Mouse (Mus musculus): ENCODE results near the gene Galnt6. TPM values are rescaled to one million over a fixed set of nuclear protein-coding genes. Genes with fewer than 3 reads are reported as not detected.
A peak's percentile ranks its signal among the peaks of the same experiment; 100 is the strongest.
"Not testable (repeated sequence)": the region's sequence is repeated elsewhere in the genome, so short reads cannot be mapped to it uniquely, and the experiment has no call there.

Gene Galnt6
- 0.87 and 1.1 TPM in 2 replicates for polyA plus RNA-seq (2015; fragmentation: Nextera tagmentation; extraction: Ambion mirVana)

- peak within 1 kb of the TSS; percentile 45 for H3K4me3 ChIP-seq (ENCODE audit: low read length)
- 0 out of 2 replicates have a peak, but pooled peaks have one; percentile 33 for ATAC-seq (ENCODE audit: low FRiP score, low TSS enrichment)
- H3K4me2 ChIP-seq (replicated peaks; ENCODE audit: low read depth, low read length) = peak within 1 kb of the TSS; percentile 61
- peak within 1 kb of the TSS; percentile 42; the same call in 1 of the 2 replicates for H3K9ac ChIP-seq (replicated peaks; ENCODE audit: low read length)
- H3K27me3 ChIP-seq (ENCODE audit: insufficient read depth, low read length) = peaks cover 46% of the 10 kb centered on the region
- WGBS = 5% methylated on average over 57 of the region's 57 CpGs
- H3K9me3 ChIP-seq (ENCODE audit: low read length) = no peaks in the 10 kb centered on the region
- no peaks in the 10 kb centered on the region for H3K36me3 ChIP-seq (ENCODE audit: insufficient read depth, low read length)
- H3K4me1 ChIP-seq (ENCODE audit: insufficient read depth, low read length) = peaks cover 17% of the 10 kb centered on the region
- H3K27ac ChIP-seq (ENCODE audit: low read length) = no peak within 1 kb of the TSS
Measured at GRCm38 (mm10) chr15:100729281-100729985, at the start of gene Galnt6. TSS of gene Galnt6 (minus strand) at chr15:100729376.

GRCm38 (mm10) chr15:100777020-100778016 lies 48.1 kb upstream of the Galnt6 start:
- no peak overlapping the region for H3K4me2 ChIP-seq (replicated peaks; ENCODE audit: low read depth, low read length)
- WGBS = 38% methylated on average over 32 of the region's 32 CpGs
- H3K27ac ChIP-seq (ENCODE audit: low read length) = no peak overlapping the region
- no peak overlapping the region for H3K4me3 ChIP-seq (ENCODE audit: low read length)
- ATAC-seq (ENCODE audit: low FRiP score, low TSS enrichment) = peak; percentile 84
- no peaks in the 10 kb centered on the region for H3K27me3 ChIP-seq (ENCODE audit: insufficient read depth, low read length)
- no peaks in the 10 kb centered on the region for H3K36me3 ChIP-seq (ENCODE audit: insufficient read depth, low read length)
- H3K9me3 ChIP-seq (ENCODE audit: low read length) = no peaks in the 10 kb centered on the region
- H3K9ac ChIP-seq (replicated peaks; ENCODE audit: low read length) = no peak overlapping the region
- H3K4me1 ChIP-seq (ENCODE audit: insufficient read depth, low read length) = peaks cover 5% of the 10 kb centered on the region; the same call in 1 of the 2 replicates

GRCm38 (mm10) chr15:100776424-100776823 lies 47.2 kb upstream of the Galnt6 start:
- no peak overlapping the region for H3K27ac ChIP-seq (ENCODE audit: low read length)

GRCm38 (mm10) chr15:100775189-100776166 lies 46.3 kb upstream of the Galnt6 start:
- Histone ChIP-seq H3K9me3 (ENCODE audit: low read length) (no peaks in the 10 kb centered on the region), H3K27ac (ENCODE audit: low read length) (no peak overlapping the region), H3K27me3 (ENCODE audit: insufficient read depth, low read length) (no peaks in the 10 kb centered on the region), H3K36me3 (ENCODE audit: insufficient read depth, low read length) (no peaks in the 10 kb centered on the region), H3K9ac (replicated peaks; ENCODE audit: low read length) (no peak overlapping the region), H3K4me2 (replicated peaks; ENCODE audit: low read depth, low read length) (no peak overlapping the region), H3K4me3 (ENCODE audit: low read length) (no peak overlapping the region), H3K4me1 (ENCODE audit: insufficient read depth, low read length) (peaks cover 5% of the 10 kb centered on the region; the same call in 1 of the 2 replicates)
- WGBS = 48% methylated on average over 19 of the region's 19 CpGs
- ATAC-seq (ENCODE audit: low FRiP score, low TSS enrichment) = no peak

More at GRCm38 (mm10) chr15:100776424-100776823, 47.2 kb upstream of the Galnt6 start:
- Histone ChIP-seq H3K9me3 (ENCODE audit: low read length) (no peaks in the 10 kb centered on the region), H3K4me1 (ENCODE audit: insufficient read depth, low read length) (peaks cover 5% of the 10 kb centered on the region; the same call in 1 of the 2 replicates), H3K4me2 (replicated peaks; ENCODE audit: low read depth, low read length) (no peak overlapping the region), H3K27me3 (ENCODE audit: insufficient read depth, low read length) (no peaks in the 10 kb centered on the region), H3K36me3 (ENCODE audit: insufficient read depth, low read length) (no peaks in the 10 kb centered on the region), H3K9ac (replicated peaks; ENCODE audit: low read length) (no peak overlapping the region), H3K4me3 (ENCODE audit: low read length) (no peak overlapping the region)
- no peak for ATAC-seq (ENCODE audit: low FRiP score, low TSS enrichment)
- 91% methylated on average over 3 of the region's 3 CpGs for WGBS

- not testable (repeated sequence) for H3K36me3 ChIP-seq (ENCODE audit: insufficient read depth, low read length); H3K9me3 ChIP-seq (ENCODE audit: low read length); H3K9ac ChIP-seq (replicated peaks; ENCODE audit: low read length); H3K4me2 ChIP-seq (replicated peaks; ENCODE audit: low read depth, low read length); H3K4me1 ChIP-seq (ENCODE audit: insufficient read depth, low read length); H3K4me3 ChIP-seq (ENCODE audit: low read length); ATAC-seq (ENCODE audit: low FRiP score, low TSS enrichment); H3K27me3 ChIP-seq (ENCODE audit: insufficient read depth, low read length); H3K27ac ChIP-seq (ENCODE audit: low read length)
- 95% methylated on average over 6 of the region's 6 CpGs for WGBS
Measured at GRCm38 (mm10) chr15:100773859-100774258, 44.7 kb upstream of the Galnt6 start.

- WGBS = 90% methylated on average over 4 of the region's 4 CpGs
- H3K27me3 ChIP-seq (ENCODE audit: insufficient read depth, low read length) = no peaks in the 10 kb centered on the region
- no peaks in the 10 kb centered on the region for H3K9me3 ChIP-seq (ENCODE audit: low read length)
- peaks cover 5% of the 10 kb centered on the region; the same call in 1 of the 2 replicates for H3K4me1 ChIP-seq (ENCODE audit: insufficient read depth, low read length)
- H3K4me3 ChIP-seq (ENCODE audit: low read length) = no peak overlapping the region
- ATAC-seq (ENCODE audit: low FRiP score, low TSS enrichment) = no peak
- H3K36me3 ChIP-seq (ENCODE audit: insufficient read depth, low read length) = no peaks in the 10 kb centered on the region
- no peak overlapping the region for H3K9ac ChIP-seq (replicated peaks; ENCODE audit: low read length)
- no peak overlapping the region for H3K4me2 ChIP-seq (replicated peaks; ENCODE audit: low read depth, low read length)
- no peak overlapping the region for H3K27ac ChIP-seq (ENCODE audit: low read length)
Measured at GRCm38 (mm10) chr15:100772685-100773084, 43.5 kb upstream of the Galnt6 start.

- no peaks in the 10 kb centered on the region for H3K27me3 ChIP-seq (ENCODE audit: insufficient read depth, low read length)
- H3K36me3 ChIP-seq (ENCODE audit: insufficient read depth, low read length) = no peaks in the 10 kb centered on the region
- WGBS = 94% methylated on average over 5 of the region's 5 CpGs
- H3K4me1 ChIP-seq (ENCODE audit: insufficient read depth, low read length) = peaks cover 3% of the 10 kb centered on the region; the same call in 1 of the 2 replicates
- no peak overlapping the region for H3K27ac ChIP-seq (ENCODE audit: low read length)
- ATAC-seq (ENCODE audit: low FRiP score, low TSS enrichment) = no peak
- no peak overlapping the region for H3K4me2 ChIP-seq (replicated peaks; ENCODE audit: low read depth, low read length)
- H3K4me3 ChIP-seq (ENCODE audit: low read length) = no peak overlapping the region
- no peak overlapping the region for H3K9ac ChIP-seq (replicated peaks; ENCODE audit: low read length)
- no peaks in the 10 kb centered on the region for H3K9me3 ChIP-seq (ENCODE audit: low read length)
Measured at GRCm38 (mm10) chr15:100770338-100770737, 41.2 kb upstream of the Galnt6 start.

- 92% methylated on average over 4 of the region's 4 CpGs for whole genome bisulfite sequencing
- not testable (repeated sequence) for H3K36me3 ChIP-seq (ENCODE audit: insufficient read depth, low read length); H3K4me2 ChIP-seq (replicated peaks; ENCODE audit: low read depth, low read length); H3K4me3 ChIP-seq (ENCODE audit: low read length); H3K9me3 ChIP-seq (ENCODE audit: low read length); H3K9ac ChIP-seq (replicated peaks; ENCODE audit: low read length); H3K27ac ChIP-seq (ENCODE audit: low read length); H3K27me3 ChIP-seq (ENCODE audit: insufficient read depth, low read length); ATAC-seq (ENCODE audit: low FRiP score, low TSS enrichment); H3K4me1 ChIP-seq (ENCODE audit: insufficient read depth, low read length)
Measured at GRCm38 (mm10) chr15:100769023-100769422, 39.8 kb upstream of the Galnt6 start.

GRCm38 (mm10) chr15:100767851-100768250 lies 38.7 kb upstream of the Galnt6 start:
- Histone ChIP-seq H3K9ac (replicated peaks; ENCODE audit: low read length) (no peak overlapping the region), H3K4me3 (ENCODE audit: low read length) (no peak overlapping the region), H3K27ac (ENCODE audit: low read length) (no peak overlapping the region), H3K36me3 (ENCODE audit: insufficient read depth, low read length) (no peaks in the 10 kb centered on the region), H3K27me3 (ENCODE audit: insufficient read depth, low read length) (no peaks in the 10 kb centered on the region), H3K4me1 (ENCODE audit: insufficient read depth, low read length) (0 out of 2 replicates have a peak, but pooled peaks cover under 1% of the 10 kb centered on the region), H3K9me3 (ENCODE audit: low read length) (no peaks in the 10 kb centered on the region), H3K4me2 (replicated peaks; ENCODE audit: low read depth, low read length) (no peak overlapping the region)
- WGBS = 88% methylated on average over 13 of the region's 13 CpGs
- ATAC-seq (ENCODE audit: low FRiP score, low TSS enrichment) = no peak
